Mouse (Mus musculus) lung, postnatal 0 days (tissue): ENCODE measurements around the gene Dusp12.

ENCODE experiments used
- CTCF ChIP-seq: IDR thresholded peaks from 2 replicates; pipeline ENCODE4 v1.5.1; 2016; ENCODE audit warnings: antibody characterized with exemption, mild to moderate bottlenecking
- EP300 ChIP-seq: IDR thresholded peaks from 2 replicates; pipeline ENCODE4 v1.6.1; 2016; ENCODE audit warnings: antibody characterized with exemption, mild to moderate bottlenecking, control low read depth

- TF ChIP-seq CTCF = peak; percentile 83
- TF ChIP-seq EP300 = no peak
Measured at GRCm38 (mm10) chr1:170844380-170844779, 41.0 kb downstream of the Dusp12 start.
